Mouse (Mus musculus) ES-E14 (cell line): Measurements from ENCODE around the gene Ntm. TPM values are rescaled to one million over a fixed set of nuclear protein-coding genes. Genes with fewer than 3 reads are reported as not detected.

ENCODE experiments used
- DNase-seq: peaks from one replicate; pipeline ENCODE4 v3.0.0-alpha.2; 2013; ENCODE audit warnings: low read depth, low spot score
- H3K27ac ChIP-seq: 2 replicates; pipeline ENCODE4 v1.5.1; 2012; ENCODE audit warnings: low read depth, mild to moderate bottlenecking, low read length, moderate library complexity, mixed read lengths; ENCODE audit not compliant: poor library complexity, insufficient read depth, severe bottlenecking
- H3K36me3 ChIP-seq: 2 replicates; pipeline ENCODE4 v1.6.1; 2012; ENCODE audit warnings: mild to moderate bottlenecking, low read length, moderate library complexity, mixed read lengths; ENCODE audit not compliant: control insufficient read depth, poor library complexity, insufficient read depth, severe bottlenecking
- H3K4me1 ChIP-seq, 2 experiments: fragments of 150-350 bp in 1 of 2; sonication (generic) in 1 of 2; 2 replicates each; pipeline ENCODE4 v1.6.1; 2012; ENCODE audit warnings: low read length in 2 of 2, mild to moderate bottlenecking in 1 of 2, mixed read lengths in 1 of 2; ENCODE audit not compliant: control insufficient read depth in 2 of 2, insufficient read depth in 2 of 2, poor library complexity in 1 of 2
- H3K4me3 ChIP-seq, 2 experiments: fragments of 150-350 bp in 1 of 2; sonication (generic) in 1 of 2; 2 replicates each; pipeline ENCODE4 v1.5.1; 2012; ENCODE audit warnings: low read length in 2 of 2, low read depth in 1 of 2, mild to moderate bottlenecking in 1 of 2, mixed read lengths in 1 of 2; ENCODE audit not compliant: insufficient read depth in 1 of 2, poor library complexity in 1 of 2, severe bottlenecking in 1 of 2
- H3K9ac ChIP-seq: 2 replicates; pipeline ENCODE4 v1.6.1; 2012; ENCODE audit warnings: low read depth, mild to moderate bottlenecking, low read length, mixed read lengths; ENCODE audit not compliant: poor library complexity, insufficient read depth, severe bottlenecking
- H3K9me3 ChIP-seq: fragments of 150-350 bp; sonication (generic); 2 replicates; pipeline ENCODE4 v1.6.1; 2012; ENCODE audit warnings: low read depth, mild to moderate bottlenecking, low read length; ENCODE audit not compliant: control insufficient read depth, insufficient read depth
- CHD2 ChIP-seq: IDR thresholded peaks from 2 replicates; pipeline ENCODE4 v1.6.1; 2014; ENCODE audit warnings: mild to moderate bottlenecking, low read depth, low read length, inconsistent platforms
- HCFC1 ChIP-seq: IDR thresholded peaks from 2 replicates; pipeline ENCODE4 v1.6.1; 2012; ENCODE audit warnings: low read length, inconsistent platforms, borderline replicate concordance; ENCODE audit not compliant: insufficient read depth
- MAFK ChIP-seq: IDR thresholded peaks from 2 replicates; pipeline ENCODE4 v1.6.1; 2014; ENCODE audit warnings: mild to moderate bottlenecking, low read depth, low read length, inconsistent platforms; ENCODE audit not compliant: insufficient read depth
- ZC3H11A ChIP-seq: IDR thresholded peaks from 2 replicates; pipeline ENCODE4 v1.6.1; 2012; ENCODE audit warnings: low read depth, mild to moderate bottlenecking, inconsistent platforms, low read length, borderline replicate concordance
- ZNF384 ChIP-seq: IDR thresholded peaks from 2 replicates; pipeline ENCODE4 v1.6.1; 2012; ENCODE audit warnings: low read depth, low read length, inconsistent platforms
- in situ Hi-C, 2 experiments: fragments of 600-800 bp; cut with MboI; formaldehyde crosslinking; loops; one replicate each; pipeline ENCODE4 v1.15.1; 2025; ENCODE audit warnings: low sequenced_read_pairs in 2 of 2, inconsistent platforms in 1 of 2; ENCODE audit not compliant: unreplicated experiment in 2 of 2
- total RNA-seq: library from RNA; depleted of rRNA; stranded (reverse); fragments of 300-350 nt; gene quantifications from 2 replicates; pipeline ENCODE4 v1.2.3, GENCODE M21; 2012

Ntm gene
- total RNA-seq, 1 experiment, result 0.67 TPM

DNA sequence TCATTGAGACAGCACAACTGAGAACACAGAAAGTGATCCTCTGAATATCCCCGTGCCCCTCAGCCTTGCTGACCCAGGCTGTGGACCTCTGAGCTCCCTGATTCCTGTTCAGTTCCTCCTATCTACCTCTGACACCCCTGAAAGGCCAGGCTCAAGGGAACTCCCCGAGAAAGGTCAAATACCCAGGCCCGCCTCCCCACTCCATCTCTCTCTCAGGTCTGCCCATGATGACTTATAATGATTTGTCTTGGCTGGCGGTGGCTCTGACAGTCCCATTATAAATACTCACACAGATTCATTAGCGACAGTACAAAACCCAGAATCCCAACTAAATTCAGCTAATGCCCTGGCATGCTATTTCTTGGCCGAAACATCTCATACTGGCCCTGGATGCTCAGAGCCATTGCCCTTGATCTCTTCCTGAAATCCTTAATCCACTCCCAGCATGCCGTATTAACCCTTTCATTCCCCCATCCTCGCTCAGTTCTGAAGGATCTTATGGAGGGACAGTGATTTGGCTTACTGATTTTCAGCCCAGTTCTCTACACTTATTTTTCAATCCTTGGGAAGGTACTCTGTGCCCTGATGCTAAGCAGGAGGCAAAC lies 317.0 kb downstream of the Ntm start:
- Histone ChIP-seq H3K4me3 (no peak overlapping the region), H3K36me3 (no peaks in the 10 kb centered on the region), H3K9me3 (no peaks in the 10 kb centered on the region), H3K27ac (no peak overlapping the region), H3K4me1 (peaks cover 0 to under 1% of the 10 kb centered on the region in 2 experiments; a peak in 1 of 4 replicates), H3K9ac (no peak overlapping the region)
- no peak for DNase-seq
- in situ Hi-C loops, result loop anchor here in 1 of 2 experiments (25.0 kb wide), 1 partner anchor 1384 kb away; no protein-coding TSS in a partner anchor
- TF ChIP-seq HCFC1, result no peak
- no peak for TF ChIP-seq ZC3H11A
- TF ChIP-seq ZNF384, result no peak
- TF ChIP-seq CHD2, result no peak
- TF ChIP-seq MAFK, result no peak

GRCm38 (mm10) chr9:29642997-29643657 lies 319.8 kb downstream of the Ntm start:
- H3K27ac ChIP-seq, result no peak overlapping the region

DNA sequence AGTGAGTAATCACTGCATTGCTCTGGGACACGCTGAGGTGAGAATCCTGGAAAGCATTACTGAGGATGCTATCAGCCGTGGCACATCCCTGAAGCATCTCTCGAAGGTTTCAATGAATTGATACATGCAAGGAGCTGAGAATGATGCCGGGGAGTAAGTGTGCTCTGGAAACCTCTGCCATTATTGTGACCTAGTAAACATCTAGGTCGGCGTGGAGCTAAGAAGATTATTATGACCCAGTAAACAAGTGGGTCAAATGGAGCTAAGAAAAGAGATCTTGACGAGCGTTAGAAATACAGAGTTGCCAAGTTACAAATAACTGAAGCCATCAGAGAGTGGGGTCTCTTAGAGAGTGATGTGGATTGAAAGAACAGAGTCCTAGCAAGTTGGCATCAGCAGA lies 325.6 kb downstream of the Ntm start:
- Histone ChIP-seq H3K4me3 (no peak overlapping the region), H3K4me1 (no peaks in the 10 kb centered on the region), H3K9ac (no peak overlapping the region), H3K27ac (no peak overlapping the region), H3K36me3 (no peaks in the 10 kb centered on the region), H3K9me3 (no peaks in the 10 kb centered on the region)
- TF ChIP-seq CHD2 (no peak), MAFK (no peak), ZC3H11A (no peak), ZNF384 (no peak), HCFC1 (no peak)
- in situ Hi-C loops, result loop anchor here in 1 of 2 experiments (25.0 kb wide), 1 partner anchor 1375 kb away; no protein-coding TSS in a partner anchor
- no peak for DNase-seq

More at GRCm38 (mm10) chr9:29642997-29643657, 319.8 kb downstream of the Ntm start:
- peak; percentile 67 for DNase-seq
- in situ Hi-C loops, result loop anchor here in 1 of 2 experiments (25.0 kb wide), 1 partner anchor 1381 kb away; no protein-coding TSS in a partner anchor
- no peaks in the 10 kb centered on the region for H3K4me1 ChIP-seq
- 0 out of 2 replicates have a peak, but pooled peaks have one; percentile 44 for TF ChIP-seq ZC3H11A
- no peak for TF ChIP-seq CHD2
- TF ChIP-seq ZNF384, result peak; percentile 47; the same call in 1 of the 2 replicates
- H3K9me3 ChIP-seq, result no peaks in the 10 kb centered on the region
- H3K9ac ChIP-seq, result no peak overlapping the region
- H3K36me3 ChIP-seq, result no peaks in the 10 kb centered on the region
- H3K4me3 ChIP-seq, result no peak overlapping the region

GRCm38 (mm10) chr9:29617181-29617580 lies 345.8 kb downstream of the Ntm start:
- no peaks in the 10 kb centered on the region for H3K9me3 ChIP-seq
- no peak overlapping the region for H3K4me3 ChIP-seq
- in situ Hi-C loops, result no loop called here
- H3K4me1 ChIP-seq, result 0 out of 4 replicates have a peak, but pooled peaks cover 0 to 3% of the 10 kb centered on the region in 2 experiments
- no peaks in the 10 kb centered on the region for H3K36me3 ChIP-seq
- TF ChIP-seq ZC3H11A (no peak), ZNF384 (no peak), HCFC1 (no peak), CHD2 (no peak), MAFK (no peak)
- DNase-seq, result no peak
- no peak overlapping the region for H3K27ac ChIP-seq
- no peak overlapping the region for H3K9ac ChIP-seq
